Mouse (Mus musculus): ENCODE results near the gene Unc5c. TPM values are rescaled to one million over a fixed set of nuclear protein-coding genes. Genes with fewer than 3 reads are reported as not detected.

Unc5c gene
- total RNA-seq, 2 experiments from 2014 or later: 29.9 to 30.9 TPM

- no peak for DNase-seq (ENCODE audit: low spot score in 2 of 2)
These were observed 344.6 kb downstream of the Unc5c start for GRCm38 (mm10) chr3:141809581-141809980.

GRCm38 (mm10) chr3:141810944-141811343, 345.9 kb downstream of the Unc5c start:
- no peak for DNase-seq (ENCODE audit: low spot score in 2 of 2)

GRCm38 (mm10) chr3:141811348-141811747, 346.3 kb downstream of the Unc5c start:
- no peak for DNase-seq (ENCODE audit: low spot score in 2 of 2)

- DNase-seq (ENCODE audit: low spot score in 2 of 2): no peak
These were observed 349.8 kb downstream of the Unc5c start for GRCm38 (mm10) chr3:141814776-141815175.

- DNase-seq (ENCODE audit: low spot score in 2 of 2): no peak
These were observed 353.7 kb downstream of the Unc5c start for GRCm38 (mm10) chr3:141818615-141819312.

- peak; percentile 15 to 34 for DNase-seq (ENCODE audit: low spot score in 2 of 2)
These were observed 354.4 kb downstream of the Unc5c start for GRCm38 (mm10) chr3:141819331-141819941.

GRCm38 (mm10) chr3:141828301-141828700, 363.3 kb downstream of the Unc5c start:
- no peak for DNase-seq (ENCODE audit: low spot score in 2 of 2)

- peak; percentile 74 to 76 for DNase-seq (ENCODE audit: low spot score in 2 of 2)
These were observed 366.1 kb downstream of the Unc5c start for GRCm38 (mm10) chr3:141831135-141831534.

GRCm38 (mm10) chr3:141838864-141839263, 373.8 kb downstream of the Unc5c start:
- DNase-seq (ENCODE audit: low spot score in 2 of 2): peak; percentile 28 to 58

- DNase-seq (ENCODE audit: low spot score in 2 of 2): no peak
These were observed 384.2 kb downstream of the Unc5c start for GRCm38 (mm10) chr3:141849206-141849605.

GRCm38 (mm10) chr3:141850141-141850540, 385.1 kb downstream of the Unc5c start:
- no peak for DNase-seq (ENCODE audit: low spot score in 2 of 2)

GRCm38 (mm10) chr3:141854339-141854738, 389.3 kb downstream of the Unc5c start:
- no peak for DNase-seq (ENCODE audit: low spot score in 2 of 2)

- DNase-seq (ENCODE audit: low spot score in 2 of 2): no peak
These were observed 392.1 kb downstream of the Unc5c start for GRCm38 (mm10) chr3:141857123-141857522.

- peak; percentile 59 to 68 for DNase-seq (ENCODE audit: low spot score in 2 of 2)
These were observed 397.9 kb downstream of the Unc5c start for GRCm38 (mm10) chr3:141862816-141863461.

GRCm38 (mm10) chr3:141871805-141872204, 406.8 kb downstream of the Unc5c start:
- DNase-seq (ENCODE audit: low spot score in 2 of 2): no peak

- no peak for DNase-seq (ENCODE audit: low spot score in 2 of 2)
These were observed 407.5 kb downstream of the Unc5c start for GRCm38 (mm10) chr3:141872337-141873042.

- no peak for DNase-seq (ENCODE audit: low spot score in 2 of 2)
These were observed 417.5 kb downstream of the Unc5c start for GRCm38 (mm10) chr3:141882496-141882895.

GRCm38 (mm10) chr3:141884190-141884589, 419.2 kb downstream of the Unc5c start:
- no peak for DNase-seq (ENCODE audit: low spot score in 2 of 2)

All from left cerebral cortex, adult 18-20 months (tissue).